7 mouse cellular contexts compared by ENCODE assay signal in genomic region chr8:84928456-84929306, GRCm38 (mm10). TPM values are rescaled to one million over a fixed set of nuclear protein-coding genes. Genes with fewer than 3 reads are reported as not detected.
DNase-seq lines count a peak whose midpoint lies in the region; ATAC-seq and TF ChIP-seq lines count a peak whose summit lies in the region.

No protein-coding gene starts in this region.

- DNase-seq in adrenal gland, postnatal 10 days: peak; percentile 83
- peak; percentile 69 for DNase-seq in embryonic facial prominence, embryonic 14.5 days (ENCODE audit: low spot score)
- DNase-seq in kidney, postnatal 14 days: peak; percentile 71

- H3K9ac ChIP-seq in embryonic facial prominence, embryonic 14.5 days (ENCODE audit: low read depth, low read length): peak overlapping the region; percentile 34
- H3K9ac ChIP-seq in heart, embryonic 16.5 days (ENCODE audit: low read length): no peak overlapping the region
- H3K9ac ChIP-seq in lung, embryonic 15.5 days: no peak overlapping the region

- H3K36me3 ChIP-seq in E14TG2a.4 (ENCODE audit: insufficient read depth, low read length): no peaks in the 10 kb centered on the region
- H3K36me3 ChIP-seq in embryonic facial prominence, embryonic 14.5 days (ENCODE audit: control insufficient read depth, insufficient read depth, low read length): no peaks in the 10 kb centered on the region
- H3K36me3 ChIP-seq in heart, embryonic 16.5 days (ENCODE audit: control insufficient read depth, insufficient read depth): no peaks in the 10 kb centered on the region
- H3K36me3 ChIP-seq in lung, embryonic 15.5 days: no peaks in the 10 kb centered on the region

- H3K9me3 ChIP-seq in E14TG2a.4 (ENCODE audit: low read length): no peaks in the 10 kb centered on the region
- H3K9me3 ChIP-seq in embryonic facial prominence, embryonic 14.5 days (ENCODE audit: control insufficient read depth, low read length): no peaks in the 10 kb centered on the region
- H3K9me3 ChIP-seq in heart, embryonic 16.5 days (replicated peaks; ENCODE audit: control insufficient read depth, low read length): no peaks in the 10 kb centered on the region
- H3K9me3 ChIP-seq in lung, embryonic 15.5 days: no peaks in the 10 kb centered on the region

- H3K4me3 ChIP-seq in E14TG2a.4 (replicated peaks; ENCODE audit: low read length): peak overlapping the region; percentile 73
- peak overlapping the region; percentile 40 for H3K4me3 ChIP-seq in embryonic facial prominence, embryonic 14.5 days (ENCODE audit: low read depth, low read length)
- H3K4me3 ChIP-seq in heart, embryonic 16.5 days (ENCODE audit: low read length): peak overlapping the region; percentile 33
- H3K4me3 ChIP-seq in lung, embryonic 15.5 days: peak overlapping the region; percentile 32
- H3K4me3 ChIP-seq in olfactory bulb, adult 2 months (ENCODE audit: insufficient read depth, low read depth, low read length): 0 out of 2 replicates have a peak overlapping the region, but pooled peaks have one; percentile 4

- peak; percentile 84 for ATAC-seq in embryonic facial prominence, embryonic 14.5 days (ENCODE audit: low read depth)
- peak; percentile 52; the same call in 1 of the 2 replicates for ATAC-seq in heart, embryonic 16.5 days (replicated peaks; ENCODE audit: extremely low read depth, insufficient read depth, low FRiP score)
- peak; percentile 58; the same call in 1 of the 2 replicates for ATAC-seq in lung, embryonic 15.5 days (ENCODE audit: borderline replicate concordance, extremely low read depth, low FRiP score, low TSS enrichment)

- peaks cover 24% of the 10 kb centered on the region for H3K4me1 ChIP-seq in E14TG2a.4 (replicated peaks; ENCODE audit: low read depth, low read length)
- peaks cover 6% of the 10 kb centered on the region; the same call in 1 of the 2 replicates for H3K4me1 ChIP-seq in embryonic facial prominence, embryonic 14.5 days (ENCODE audit: control insufficient read depth, insufficient read depth, low read length)
- H3K4me1 ChIP-seq in heart, embryonic 16.5 days (ENCODE audit: control insufficient read depth, insufficient read depth, low read length): peaks cover 7% of the 10 kb centered on the region
- peaks cover 8% of the 10 kb centered on the region; the same call in 1 of the 2 replicates for H3K4me1 ChIP-seq in lung, embryonic 15.5 days
- peaks cover 7% of the 10 kb centered on the region for H3K4me1 ChIP-seq in olfactory bulb, adult 2 months (ENCODE audit: control insufficient read depth, insufficient read depth, low read length)

- H3K4me2 ChIP-seq in embryonic facial prominence, embryonic 14.5 days (ENCODE audit: low read depth, low read length): peak overlapping the region; percentile 70
- peak overlapping the region; percentile 59 for H3K4me2 ChIP-seq in heart, embryonic 16.5 days (ENCODE audit: low read depth, low read length)
- H3K4me2 ChIP-seq in lung, embryonic 15.5 days: peak overlapping the region; percentile 69

- TF ChIP-seq CTCF in E14TG2a.4 (conservative IDR thresholded peaks at IDR 0.05; ENCODE audit: low read length): peak; percentile 61
- TF ChIP-seq CTCF in olfactory bulb, adult 2 months (IDR thresholded peaks at IDR 0.05; ENCODE audit: insufficient read depth, low read depth, low read length): peak; percentile 83; the same call in 1 of the 2 replicates

- H3K27me3 ChIP-seq in E14TG2a.4 (ENCODE audit: insufficient read depth, low read length): peaks cover 51% of the 10 kb centered on the region
- peaks cover 23% of the 10 kb centered on the region for H3K27me3 ChIP-seq in embryonic facial prominence, embryonic 14.5 days (replicated peaks; ENCODE audit: control insufficient read depth, insufficient read depth, low read length)
- peaks cover 52% of the 10 kb centered on the region for H3K27me3 ChIP-seq in heart, embryonic 16.5 days (ENCODE audit: control insufficient read depth, insufficient read depth, low read length)
- peaks cover 44% of the 10 kb centered on the region for H3K27me3 ChIP-seq in lung, embryonic 15.5 days

- WGBS in embryonic facial prominence, embryonic 14.5 days: 3% methylated on average over 40 of the region's 52 CpGs
- WGBS in heart, embryonic 16.5 days: 4% methylated on average over 48 of the region's 52 CpGs
- 2% methylated on average over 48 of the region's 52 CpGs for WGBS in lung, embryonic 15.5 days
- WGBS in olfactory bulb, adult 2 months: 10% methylated on average over 51 of the region's 52 CpGs

- TF ChIP-seq POLR2A in olfactory bulb, adult 2 months (IDR thresholded peaks at IDR 0.05; ENCODE audit: insufficient read depth, low read depth, low read length): no peak

- H3K27ac ChIP-seq in embryonic facial prominence, embryonic 14.5 days (replicated peaks; ENCODE audit: low read depth, low read length): no peak overlapping the region
- H3K27ac ChIP-seq in heart, embryonic 16.5 days (ENCODE audit: low read length): no peak overlapping the region
- H3K27ac ChIP-seq in lung, embryonic 15.5 days: no peak overlapping the region
- no peak overlapping the region for H3K27ac ChIP-seq in olfactory bulb, adult 2 months (ENCODE audit: insufficient read depth, low read depth, low read length)

RNA-seq across cellular contexts. Expression of gene Mast1, which starts 8.5 kb away (rescaled TPM):
- 1 to 10 TPM; 2.3 to 4.2 TPM for total RNA-seq in adrenal gland, postnatal 10 days (2021)
- polyA plus RNA-seq in embryonic facial prominence, embryonic 14.5 days (2014; fragmentation: Nextera tagmentation; extraction: Ambion mirVana): 3.4 and 3.6 TPM in 2 replicates
- polyA plus RNA-seq in heart, embryonic 16.5 days (2015; fragmentation: Nextera tagmentation; extraction: Ambion mirVana): 0.09 and 0.14 TPM in 2 replicates
- 0.49 TPM in 2 replicates for polyA plus RNA-seq in lung, embryonic 15.5 days (2015; fragmentation: Nextera tagmentation; extraction: Ambion mirVana)
- not detected in 2 replicates for polyA plus RNA-seq in olfactory bulb, adult 2 months (2012; ENCODE audit: insufficient read depth, insufficient read length, low replicate concordance, missing spikeins)

RNA-seq across cellular contexts. Expression of gene Rtbdn, which starts 18.1 kb away (rescaled TPM):
- under 1 TPM in 1 of 2 experiments, not detected in 1; 0.21 TPM for total RNA-seq in adrenal gland, postnatal 10 days (2021)
- 0.20 TPM in 1 of 2 replicates, not detected in the other for polyA plus RNA-seq in embryonic facial prominence, embryonic 14.5 days (2014; fragmentation: Nextera tagmentation; extraction: Ambion mirVana)
- 0.24 and 0.38 TPM in 2 replicates for polyA plus RNA-seq in heart, embryonic 16.5 days (2015; fragmentation: Nextera tagmentation; extraction: Ambion mirVana)
- polyA plus RNA-seq in lung, embryonic 15.5 days (2015; fragmentation: Nextera tagmentation; extraction: Ambion mirVana): 0.12 and 0.13 TPM in 2 replicates
- not detected in 2 replicates for polyA plus RNA-seq in olfactory bulb, adult 2 months (2012; ENCODE audit: insufficient read depth, insufficient read length, low replicate concordance, missing spikeins)

RNA-seq across cellular contexts. Expression of gene Dnase2a, which starts 20.3 kb away (rescaled TPM):
- 10 to 100 TPM; 11.8 to 12.8 TPM for total RNA-seq in adrenal gland, postnatal 10 days (2021)
- polyA plus RNA-seq in embryonic facial prominence, embryonic 14.5 days (2014; fragmentation: Nextera tagmentation; extraction: Ambion mirVana): 10.1 and 11.5 TPM in 2 replicates
- polyA plus RNA-seq in heart, embryonic 16.5 days (2015; fragmentation: Nextera tagmentation; extraction: Ambion mirVana): 5.2 and 6.3 TPM in 2 replicates
- polyA plus RNA-seq in lung, embryonic 15.5 days (2015; fragmentation: Nextera tagmentation; extraction: Ambion mirVana): 14.8 and 15.4 TPM in 2 replicates
- not detected in 2 replicates for polyA plus RNA-seq in olfactory bulb, adult 2 months (2012; ENCODE audit: insufficient read depth, insufficient read length, low replicate concordance, missing spikeins)

RNA-seq across cellular contexts. Expression of gene Klf1, which starts 27.0 kb away (rescaled TPM):
- 1 to 10 TPM; 2.6 to 4.3 TPM for total RNA-seq in adrenal gland, postnatal 10 days (2021)
- polyA plus RNA-seq in embryonic facial prominence, embryonic 14.5 days (2014; fragmentation: Nextera tagmentation; extraction: Ambion mirVana): 2.1 and 2.2 TPM in 2 replicates
- 1.3 and 1.4 TPM in 2 replicates for polyA plus RNA-seq in heart, embryonic 16.5 days (2015; fragmentation: Nextera tagmentation; extraction: Ambion mirVana)
- 1.6 and 3.1 TPM in 2 replicates for polyA plus RNA-seq in lung, embryonic 15.5 days (2015; fragmentation: Nextera tagmentation; extraction: Ambion mirVana)
- not detected in 2 replicates for polyA plus RNA-seq in olfactory bulb, adult 2 months (2012; ENCODE audit: insufficient read depth, insufficient read length, low replicate concordance, missing spikeins)

RNA-seq across cellular contexts. Expression of gene Gcdh, which starts 35.0 kb away (rescaled TPM):
- total RNA-seq in adrenal gland, postnatal 10 days (2021): 10 to 100 TPM; 77.9 to 96.9 TPM
- 27.3 and 33.2 TPM in 2 replicates for polyA plus RNA-seq in embryonic facial prominence, embryonic 14.5 days (2014; fragmentation: Nextera tagmentation; extraction: Ambion mirVana)
- polyA plus RNA-seq in heart, embryonic 16.5 days (2015; fragmentation: Nextera tagmentation; extraction: Ambion mirVana): 43.1 and 46.0 TPM in 2 replicates
- 34.9 and 35.7 TPM in 2 replicates for polyA plus RNA-seq in lung, embryonic 15.5 days (2015; fragmentation: Nextera tagmentation; extraction: Ambion mirVana)
- polyA plus RNA-seq in olfactory bulb, adult 2 months (2012; ENCODE audit: insufficient read depth, insufficient read length, low replicate concordance, missing spikeins): not detected in 2 replicates

Comparison
In these comparisons a context has a peak if more than half of its experiments do, and no peak if none do; other contexts are left out.
1. H3K4me3 ChIP-seq: peak in every context shown above with its lines; median percentile 73 in E14TG2a.4; 40 in embryonic facial prominence, embryonic 14.5 days; 33 in heart, embryonic 16.5 days; 32 in lung, embryonic 15.5 days; 4 in olfactory bulb, adult 2 months.